Mouse (Mus musculus) cerebellum, adult 11-12 months (tissue): ENCODE results near the gene Btg3.
A peak's percentile ranks its signal among the peaks of the same experiment; 100 is the strongest.

Source experiments
- DNase-seq: peaks from one replicate; pipeline ENCODE4 v3.0.0; 2022

Gene Btg3

GRCm38 (mm10) chr16:78346662-78347327, 30.2 kb downstream of the Btg3 start:
- no peak for DNase-seq

GRCm38 (mm10) chr16:78343792-78344191, 33.2 kb downstream of the Btg3 start:
- DNase-seq = no peak

DNA sequence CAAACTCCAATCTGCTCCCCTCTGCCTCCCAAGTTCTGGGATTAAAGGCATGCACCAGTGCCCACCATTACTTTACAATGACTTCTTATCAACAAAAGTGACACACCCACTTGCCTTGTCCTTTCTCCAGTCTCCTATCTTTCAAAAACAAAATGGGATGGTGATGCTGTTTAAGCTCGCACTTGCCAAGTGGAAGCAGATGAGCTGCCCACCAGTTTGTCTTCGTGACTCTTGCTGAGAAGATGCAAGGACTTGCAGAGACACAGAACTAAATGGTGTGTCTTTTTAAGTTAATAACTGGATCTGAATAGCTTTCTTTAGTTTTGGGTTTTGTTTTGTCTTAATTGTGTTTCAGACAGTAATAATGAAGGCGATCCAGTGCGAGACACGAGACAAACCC, 34.2 kb downstream of the Btg3 start:
- no peak for DNase-seq

DNA sequence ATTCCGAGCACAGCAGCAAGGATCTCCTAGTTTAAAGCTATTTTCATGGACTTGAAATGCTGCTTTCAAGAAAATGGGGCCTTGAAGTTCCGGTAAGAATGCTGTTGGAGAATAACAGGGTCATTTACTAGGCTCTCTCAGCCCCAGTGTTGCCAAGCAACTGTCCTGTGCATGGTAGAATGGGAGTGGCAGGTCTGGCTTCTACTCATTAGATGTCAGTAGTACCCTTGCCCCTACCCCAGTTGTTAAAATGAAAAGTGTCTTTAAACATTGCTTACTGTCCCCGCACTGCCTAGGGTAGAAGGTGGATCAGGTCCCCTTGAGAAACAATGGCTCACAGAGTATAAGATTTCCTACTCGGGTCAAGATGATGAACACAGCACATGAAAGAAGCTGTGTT, 35.6 kb downstream of the Btg3 start:
- no peak for DNase-seq

DNA sequence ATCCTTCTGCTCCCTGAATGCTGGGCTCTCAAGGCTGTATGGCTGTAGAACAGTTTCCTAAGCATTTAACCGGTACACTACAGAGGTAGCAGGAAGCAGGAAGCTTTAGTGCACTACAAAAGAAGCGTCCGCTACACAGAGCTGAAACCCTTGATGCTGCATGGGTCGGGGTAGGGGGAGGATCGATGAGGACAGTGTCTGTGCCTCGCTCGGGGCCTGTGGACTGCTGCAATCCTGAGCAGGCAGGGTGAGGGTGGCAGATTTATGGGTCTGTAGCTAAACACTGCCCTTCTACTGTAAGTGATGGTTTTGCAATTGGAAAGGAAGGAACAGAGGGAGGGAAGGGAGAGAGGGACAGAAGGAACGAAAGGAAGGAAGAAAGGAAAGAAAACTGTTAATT, 39.8 kb downstream of the Btg3 start:
- DNase-seq = no peak

- DNase-seq = no peak
These were observed 49.0 kb downstream of the Btg3 start for GRCm38 (mm10) chr16:78327999-78328398.

GRCm38 (mm10) chr16:78327562-78327961, 49.4 kb downstream of the Btg3 start:
- DNase-seq = no peak

DNA sequence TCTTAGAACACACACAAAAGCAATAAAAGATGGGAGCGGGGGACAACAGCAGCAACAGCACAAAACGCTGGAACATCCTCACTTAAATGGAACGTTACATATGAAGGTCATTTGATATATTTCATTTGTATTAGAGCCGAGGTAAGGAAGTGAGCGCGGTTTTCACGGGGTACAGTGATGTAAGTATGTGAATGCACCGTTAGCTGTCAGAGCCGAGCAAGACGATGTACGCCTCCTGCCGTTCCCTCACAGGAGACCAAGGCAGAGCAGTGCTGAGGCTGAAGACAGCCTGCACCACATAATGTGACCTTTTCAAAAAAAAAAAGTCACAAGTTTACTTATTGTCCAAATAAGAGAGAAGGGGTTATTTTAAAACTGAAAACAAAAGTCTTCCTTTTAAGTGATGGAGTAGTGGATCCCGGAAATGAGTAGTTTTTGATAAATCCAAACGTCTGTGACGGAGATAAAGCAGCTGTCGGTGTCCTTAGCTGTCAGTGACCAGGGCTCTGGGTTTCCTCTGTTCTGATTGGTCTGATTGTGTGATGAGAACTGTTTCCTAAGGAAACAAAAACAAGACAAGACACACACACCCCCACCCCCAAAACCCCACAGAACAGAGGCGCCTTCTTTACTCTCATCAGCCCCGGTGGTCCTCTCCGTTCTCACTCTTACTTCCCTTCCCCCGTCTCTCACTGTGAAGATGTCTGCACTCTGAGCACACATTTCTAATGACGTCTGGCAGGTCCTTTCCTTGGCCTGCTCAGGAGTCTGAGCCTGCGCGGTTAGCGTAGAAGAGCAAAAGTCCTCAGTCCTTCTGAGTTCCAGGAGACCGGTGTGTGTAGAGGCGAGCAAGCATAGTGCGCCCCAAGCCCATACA, 50.8 kb downstream of the Btg3 start:
- no peak for DNase-seq

DNA sequence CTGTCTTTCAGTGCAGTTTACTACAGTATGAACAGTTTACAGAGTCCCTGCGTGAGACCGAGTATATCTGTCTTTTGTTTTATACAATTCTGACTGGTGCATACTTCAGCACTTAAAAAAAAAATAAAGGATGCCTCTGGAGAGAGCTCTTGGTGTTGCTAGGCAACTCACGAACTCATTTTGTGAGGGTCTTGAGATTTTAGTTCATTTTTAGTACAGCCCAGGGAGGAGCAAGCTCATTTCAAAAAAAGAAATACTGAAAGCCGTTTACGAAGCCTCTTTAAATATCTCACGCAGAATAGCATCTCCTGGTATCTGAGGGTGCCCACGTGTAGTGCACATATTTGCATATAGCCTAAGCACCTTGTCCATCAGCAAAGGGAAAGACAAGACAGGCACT, 54.9 kb downstream of the Btg3 start:
- DNase-seq = no peak

GRCm38 (mm10) chr16:78321559-78321958, 55.4 kb downstream of the Btg3 start:
- DNase-seq = no peak

DNA sequence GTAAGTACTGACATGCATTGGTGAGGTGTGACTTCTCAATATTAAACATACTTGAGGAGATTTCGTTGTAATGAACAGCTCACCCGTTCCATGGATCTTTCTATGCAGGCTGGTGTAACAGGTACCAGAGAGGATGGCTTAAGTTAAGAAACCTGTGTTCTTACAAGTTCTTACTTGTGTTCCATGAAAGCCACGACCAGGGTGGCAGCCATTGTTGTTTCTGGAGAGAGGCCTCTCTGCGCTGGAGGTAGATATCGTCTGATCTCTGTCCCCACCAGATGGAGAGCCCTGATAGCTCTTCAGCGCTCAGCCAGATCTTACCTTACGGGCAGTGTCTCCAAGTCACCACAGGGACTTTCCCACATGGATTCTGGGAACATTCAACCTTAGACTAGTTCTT, 57.3 kb downstream of the Btg3 start:
- no peak for DNase-seq

GRCm38 (mm10) chr16:78317960-78318359, 59.0 kb downstream of the Btg3 start:
- DNase-seq = no peak

DNA sequence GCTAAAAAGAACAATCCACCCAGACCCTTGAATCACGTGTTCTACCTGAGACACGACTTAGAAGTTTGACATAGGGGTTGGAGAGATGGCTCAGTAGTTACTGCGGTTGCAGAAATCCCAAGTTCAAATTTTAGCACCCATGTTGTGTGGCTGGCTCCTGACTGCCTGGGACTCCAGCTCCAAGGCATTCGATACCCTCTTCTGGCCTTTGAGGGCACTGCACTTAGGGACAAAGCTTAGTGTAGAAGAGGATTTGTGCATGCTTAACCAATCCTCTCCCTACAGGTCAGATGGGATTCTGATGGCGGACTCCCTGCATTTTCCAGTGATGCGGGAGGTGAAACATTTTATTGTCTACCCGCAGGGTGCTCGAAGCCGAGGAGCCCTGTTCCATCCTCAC, 60.1 kb downstream of the Btg3 start:
- DNase-seq = no peak

DNA sequence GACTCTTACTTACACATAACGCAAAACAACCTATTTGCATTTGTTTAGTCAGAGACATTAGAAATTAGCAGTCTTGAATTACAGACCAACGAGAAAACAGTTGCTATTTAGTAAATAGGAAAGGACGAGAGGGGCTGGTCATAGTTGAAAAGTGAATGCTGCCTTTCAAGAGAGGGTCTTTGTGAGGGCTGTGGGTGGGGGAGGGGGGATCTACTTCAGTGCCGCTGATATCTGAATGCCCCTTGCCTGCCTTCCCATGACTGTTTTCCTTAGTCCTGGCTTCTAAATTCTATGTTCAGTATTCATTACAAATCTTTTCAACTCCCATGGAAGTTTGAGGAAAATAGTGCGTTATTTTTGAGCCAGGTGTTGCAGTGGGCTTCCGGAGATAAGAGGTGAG, 63.0 kb downstream of the Btg3 start:
- DNase-seq = no peak

DNA sequence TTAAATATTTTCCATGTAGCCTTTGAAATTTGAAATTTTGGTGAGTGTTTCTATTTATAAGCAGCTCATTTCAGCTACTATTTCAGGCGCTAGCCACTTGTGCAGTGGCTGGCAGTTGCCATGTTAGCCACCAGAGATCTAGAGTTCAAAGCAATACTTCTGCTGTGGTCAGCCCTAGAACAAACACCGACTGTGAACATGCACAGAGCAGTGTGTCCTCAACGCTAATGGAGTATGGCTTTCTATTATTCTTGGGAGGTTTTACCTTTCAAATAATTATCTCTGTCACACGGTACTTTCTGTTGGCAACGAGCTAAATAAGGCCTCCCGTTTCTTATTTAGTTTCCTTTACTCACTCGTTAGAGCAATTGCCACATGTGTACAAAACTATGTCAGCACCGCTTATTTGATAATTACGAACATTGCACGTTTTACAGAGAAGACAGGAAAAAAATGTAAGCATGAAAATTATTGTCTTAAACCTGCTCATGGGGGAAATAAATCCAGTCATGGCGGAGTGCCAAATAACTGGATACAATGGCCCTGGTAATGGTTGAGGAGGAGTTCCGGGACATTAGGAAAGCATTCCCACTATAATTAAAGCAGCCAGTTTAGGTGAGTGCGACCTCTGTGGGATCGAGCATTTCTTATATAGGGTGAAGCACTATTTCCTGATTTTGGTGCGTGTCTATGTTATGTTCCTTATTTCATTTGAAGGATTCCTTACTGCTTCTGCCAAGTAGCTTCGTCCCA, 63.7 kb downstream of the Btg3 start:
- no peak for DNase-seq

DNA sequence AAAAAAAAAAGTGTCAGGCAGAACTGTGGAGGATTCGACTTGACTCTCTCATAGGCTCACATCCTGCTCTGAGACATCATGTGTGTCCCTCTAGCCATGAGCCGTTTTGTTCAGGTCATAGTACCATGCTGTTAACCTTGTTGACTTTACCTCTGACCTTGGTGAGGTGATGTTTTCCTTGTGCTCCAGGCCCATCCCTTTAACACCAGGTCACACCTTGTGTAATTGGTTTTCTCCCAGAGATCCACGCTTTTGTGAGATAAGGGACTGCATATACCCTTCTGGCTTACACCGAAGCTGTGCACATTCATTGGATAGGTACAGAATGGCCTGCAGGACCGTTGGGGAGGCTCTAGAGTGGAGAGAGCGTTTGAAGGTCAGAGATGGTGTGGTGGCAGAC, 67.7 kb downstream of the Btg3 start:
- DNase-seq = no peak

GRCm38 (mm10) chr16:78307476-78308192, 69.4 kb downstream of the Btg3 start:
- DNase-seq = no peak

DNA sequence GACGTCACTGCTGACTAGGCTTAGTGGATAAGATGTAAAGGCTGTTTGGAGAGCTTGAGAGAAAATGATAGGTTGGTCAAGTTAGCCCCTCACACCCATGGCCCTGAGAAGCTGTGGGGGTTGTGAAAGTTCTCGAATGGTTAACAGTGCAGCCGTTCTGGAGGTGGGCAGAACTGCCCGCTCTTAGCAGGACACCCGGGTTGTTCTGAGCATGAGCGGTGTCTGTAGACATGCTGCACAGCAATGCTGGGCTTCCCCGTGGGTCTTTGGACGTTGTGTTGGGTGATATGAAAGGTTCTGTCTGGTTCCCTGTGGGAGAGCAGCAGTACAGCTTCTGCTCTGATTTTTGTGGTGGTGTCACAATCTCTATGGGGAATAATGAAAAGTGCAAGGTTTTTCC, 70.4 kb downstream of the Btg3 start:
- no peak for DNase-seq

GRCm38 (mm10) chr16:78305606-78306100, 71.3 kb downstream of the Btg3 start:
- DNase-seq = no peak

- DNase-seq = no peak
These were observed 74.3 kb downstream of the Btg3 start for GRCm38 (mm10) chr16:78302678-78303050.

DNA sequence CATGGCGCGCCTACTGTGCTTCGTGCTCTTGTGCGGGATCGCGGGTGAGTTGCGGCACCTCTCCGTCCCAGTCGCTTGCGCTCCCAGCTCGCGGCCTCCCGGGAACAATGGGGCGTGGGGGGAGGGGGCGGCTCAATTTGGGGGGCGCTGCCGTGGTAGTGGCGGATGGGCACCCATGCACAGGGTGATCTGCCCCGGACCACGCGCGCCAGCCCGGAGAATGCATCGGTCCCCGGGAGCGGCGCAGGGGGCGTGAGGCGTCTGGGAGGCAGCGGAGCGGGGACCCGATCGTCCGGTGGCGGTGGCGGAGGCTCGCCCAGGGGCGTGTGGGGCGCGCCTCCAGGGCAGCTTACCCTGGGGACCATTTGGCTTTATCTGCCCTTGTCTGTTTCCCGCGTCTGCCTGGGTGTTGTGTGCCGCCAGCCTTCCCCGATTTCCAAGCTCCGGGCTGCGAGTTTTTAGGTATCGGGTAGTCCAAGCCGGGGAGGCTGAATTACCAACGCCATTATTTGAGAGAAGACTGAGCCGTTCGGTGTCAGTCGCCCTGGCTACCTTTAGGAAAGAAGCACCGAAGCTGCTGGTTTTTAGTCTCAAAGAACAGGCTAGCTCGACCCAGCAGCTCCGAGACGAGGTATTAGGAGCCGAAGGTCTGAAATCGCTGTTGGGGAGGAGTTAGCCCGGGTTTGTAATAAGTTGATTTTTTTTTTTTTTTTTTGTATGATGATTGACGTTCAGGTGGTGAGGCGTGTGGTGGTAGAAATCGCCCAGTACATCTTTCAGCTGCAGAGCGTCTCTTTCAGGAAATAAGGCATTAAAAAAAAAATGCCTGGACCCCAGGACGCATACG, 74.9 kb downstream of the Btg3 start:
- peak; percentile 33 for DNase-seq
